Mouse (Mus musculus) hindbrain, postnatal 0 days (tissue): ENCODE results near the gene Rasal2. TPM values are rescaled to one million over a fixed set of nuclear protein-coding genes. Genes with fewer than 3 reads are reported as not detected.

ENCODE experiments used
- ATAC-seq: fragments of 200-750 bp; cut with Nextera tagmentation; 2 replicates; pipeline ENCODE4 v1.8.0; 2017; ENCODE audit warnings: mild to moderate bottlenecking, moderate TSS enrichment, moderate library complexity
- DNase-seq: peaks from one replicate; pipeline ENCODE4 v3.0.0-alpha.2; 2015; ENCODE audit warnings: low spot score
- H3K27ac ChIP-seq: fragments of 300-500 bp; sonication (generic); 2 replicates; pipeline ENCODE4 v1.5.1; 2014; ENCODE audit warnings: mild to moderate bottlenecking
- H3K27me3 ChIP-seq: fragments of 300-500 bp; sonication (generic); 2 replicates; pipeline ENCODE4 v1.6.1; 2014; ENCODE audit warnings: low read length, mixed read lengths; ENCODE audit not compliant: insufficient read depth
- H3K36me3 ChIP-seq: fragments of 300-500 bp; sonication (generic); 2 replicates; pipeline ENCODE4 v1.6.1; 2014; ENCODE audit warnings: low read length, mixed read lengths; ENCODE audit not compliant: insufficient read depth
- H3K4me1 ChIP-seq: fragments of 300-500 bp; sonication (generic); 2 replicates; pipeline ENCODE4 v1.6.1; 2014; ENCODE audit warnings: antibody characterized with exemption, low read length, mixed read lengths; ENCODE audit not compliant: insufficient read depth
- H3K4me2 ChIP-seq: fragments of 300-500 bp; sonication (generic); 2 replicates; pipeline ENCODE4 v1.6.1; 2014; ENCODE audit warnings: low read depth, mild to moderate bottlenecking, low read length, moderate library complexity, mixed read lengths
- H3K4me3 ChIP-seq: fragments of 300-500 bp; sonication (generic); 2 replicates; pipeline ENCODE4 v1.5.1; 2014; ENCODE audit warnings: low read length
- H3K9ac ChIP-seq: fragments of 300-500 bp; sonication (generic); replicated peaks from 2 replicates; pipeline ENCODE4 v1.6.1; 2014; ENCODE audit warnings: mild to moderate bottlenecking, low read length, moderate library complexity, mixed read lengths
- H3K9me3 ChIP-seq: fragments of 300-500 bp; sonication (generic); 2 replicates; pipeline ENCODE4 v1.6.1; 2016; ENCODE audit warnings: low read length, mixed read lengths
- CTCF ChIP-seq: IDR thresholded peaks from 2 replicates; pipeline ENCODE4 v1.5.1; 2016; ENCODE audit warnings: antibody characterized with exemption, control low read depth, low read depth
- WGBS: fragments of 180-500 bp; shearing (Covaris S2); extraction: QIAGEN DNeasy Blood & Tissue Kit; methylation state at CpG from one replicate; pipeline ENCODE4 v1.1.7; 2014; 5-methylcytosine and 5-hydroxymethylcytosine counted together
- polyA plus RNA-seq: library from polyadenylated mRNA; unstranded; fragments of >200 nt; fragmentation: Nextera tagmentation; extraction: Ambion mirVana; gene quantifications from 2 replicates; pipeline ENCODE4 v1.2.1, GENCODE M21; 2015
- total RNA-seq: library from RNA; depleted of rRNA; stranded (reverse); fragments of >200 nt; gene quantifications from 2 replicates; pipeline ENCODE4 v1.2.3, GENCODE M21; 2014

Rasal2 gene
- total and polyA plus RNA-seq, 2 experiments from 2014 or later, result 31.3 to 37.0 TPM

DNA sequence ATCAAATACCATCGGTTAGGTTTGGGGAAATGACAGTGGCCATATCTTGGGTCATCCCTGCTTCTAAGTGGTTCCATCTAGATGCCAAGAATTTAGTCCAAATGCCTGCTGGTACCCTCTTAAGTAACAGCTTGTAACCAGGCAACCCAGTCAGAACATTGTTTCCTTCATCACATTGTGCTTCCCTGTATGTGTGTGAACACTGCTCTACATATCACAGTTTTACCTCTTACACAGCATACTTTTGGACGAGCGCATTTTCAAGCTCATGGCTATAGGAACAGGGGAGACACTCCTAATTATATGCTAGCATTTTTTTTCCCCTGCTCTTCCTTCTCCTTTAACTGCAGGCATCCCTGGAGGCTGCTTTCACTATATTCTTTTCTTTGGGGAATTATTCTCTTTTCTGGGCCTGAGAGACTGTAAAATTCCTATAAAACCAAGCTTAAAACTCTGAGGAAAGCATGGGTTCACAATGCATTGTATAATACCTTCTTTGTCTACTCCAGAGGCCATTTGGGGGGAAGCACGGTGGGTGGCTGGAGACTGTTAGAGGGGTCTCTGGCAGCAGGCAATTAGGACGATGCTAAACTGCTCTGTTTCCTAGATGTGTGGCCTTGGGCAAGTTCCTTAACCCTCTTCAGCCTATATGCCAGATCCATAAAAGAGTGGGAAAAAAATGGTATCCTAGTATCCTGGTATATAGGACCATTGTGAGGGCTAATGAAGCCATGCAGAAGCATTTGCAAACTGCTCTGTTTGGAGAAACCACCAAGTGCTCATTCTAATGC lies 40.6 kb upstream of the Rasal2 start:
- TF ChIP-seq CTCF, result no peak
- WGBS, result 42% methylated on average over 5 of the region's 5 CpGs
- H3K27ac ChIP-seq, result no peak overlapping the region
- H3K9me3 ChIP-seq, result no peaks in the 10 kb centered on the region
- H3K4me2 ChIP-seq, result no peak overlapping the region
- DNase-seq (no peak), ATAC-seq (0 out of 2 replicates have a peak, but pooled peaks have one; percentile 33)
- H3K27me3 ChIP-seq, result no peaks in the 10 kb centered on the region
- peaks cover 9% of the 10 kb centered on the region for H3K4me1 ChIP-seq
- no peaks in the 10 kb centered on the region for H3K36me3 ChIP-seq
- no peak overlapping the region for H3K9ac ChIP-seq
- H3K4me3 ChIP-seq, result no peak overlapping the region

DNA sequence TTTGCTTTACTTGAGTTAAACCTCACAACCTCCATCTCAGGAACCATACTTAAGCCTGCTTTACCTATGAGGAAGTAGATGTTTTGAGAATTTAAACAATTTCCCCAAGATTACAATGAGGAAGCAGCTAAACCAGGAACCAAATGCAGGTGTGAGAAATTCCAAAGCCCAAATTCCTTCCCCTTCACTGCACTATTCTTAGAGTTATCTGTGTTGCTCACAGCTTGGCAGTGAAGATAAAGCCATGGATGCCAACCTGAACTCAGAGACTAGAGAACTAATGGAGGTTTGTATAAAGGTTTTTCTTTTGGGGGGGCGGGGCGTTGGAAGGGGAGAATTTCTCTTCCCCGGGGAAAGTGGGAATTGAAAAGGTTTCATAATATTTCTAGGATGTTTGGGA lies 39.9 kb upstream of the Rasal2 start:
- no peak for TF ChIP-seq CTCF
- no peak for DNase-seq
- 82% methylated on average over 3 of the region's 3 CpGs for WGBS
- H3K4me1 ChIP-seq, result peaks cover 9% of the 10 kb centered on the region
- H3K9ac ChIP-seq, result no peak overlapping the region
- no peak for ATAC-seq
- no peak overlapping the region for H3K4me2 ChIP-seq
- H3K27ac ChIP-seq, result no peak overlapping the region
- no peak overlapping the region for H3K4me3 ChIP-seq
- no peaks in the 10 kb centered on the region for H3K36me3 ChIP-seq
- no peaks in the 10 kb centered on the region for H3K27me3 ChIP-seq
- no peaks in the 10 kb centered on the region for H3K9me3 ChIP-seq

DNA sequence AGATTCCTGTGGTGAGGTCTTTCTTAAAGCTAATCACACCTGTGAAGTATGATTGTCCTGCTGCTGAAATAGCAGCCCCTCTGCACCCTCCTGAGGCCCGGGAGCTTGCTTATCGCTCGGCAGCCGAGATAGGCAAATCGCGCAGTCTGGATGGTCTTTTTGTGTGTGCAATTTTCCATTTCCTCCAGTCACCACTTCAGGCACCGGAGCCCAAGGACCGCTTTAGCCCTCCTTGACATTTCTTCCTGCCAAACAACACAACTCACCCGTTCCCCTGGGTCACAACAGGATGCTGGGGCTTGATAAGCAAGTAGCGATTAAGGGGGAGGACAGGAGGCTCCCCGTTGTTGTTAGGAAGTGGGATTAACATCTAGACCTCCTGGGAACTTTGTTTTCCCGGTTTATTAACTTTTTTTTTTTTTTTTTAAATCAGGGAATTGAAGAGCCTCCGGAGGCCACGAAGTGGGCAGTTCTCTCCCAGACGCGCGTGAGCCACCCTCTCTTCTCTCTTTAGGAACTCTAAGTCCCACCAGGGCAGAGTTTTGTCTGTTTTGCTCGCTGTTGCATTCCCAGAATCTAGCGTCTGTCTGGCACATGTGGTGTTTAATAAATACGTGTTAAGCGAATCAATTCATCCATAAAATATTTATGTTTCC lies 37.7 kb upstream of the Rasal2 start:
- H3K9ac ChIP-seq, result 0 out of 2 replicates have a peak overlapping the region, but pooled peaks have one; percentile 28
- WGBS, result 15% methylated on average over 21 of the region's 21 CpGs
- peak overlapping the region; percentile 21 for H3K4me3 ChIP-seq
- no peaks in the 10 kb centered on the region for H3K36me3 ChIP-seq
- no peak for DNase-seq
- TF ChIP-seq CTCF, result no peak
- H3K27me3 ChIP-seq, result no peaks in the 10 kb centered on the region
- peaks cover 9% of the 10 kb centered on the region for H3K4me1 ChIP-seq
- no peak for ATAC-seq
- peak overlapping the region; percentile 49 for H3K4me2 ChIP-seq
- no peaks in the 10 kb centered on the region for H3K9me3 ChIP-seq
- no peak overlapping the region for H3K27ac ChIP-seq

DNA sequence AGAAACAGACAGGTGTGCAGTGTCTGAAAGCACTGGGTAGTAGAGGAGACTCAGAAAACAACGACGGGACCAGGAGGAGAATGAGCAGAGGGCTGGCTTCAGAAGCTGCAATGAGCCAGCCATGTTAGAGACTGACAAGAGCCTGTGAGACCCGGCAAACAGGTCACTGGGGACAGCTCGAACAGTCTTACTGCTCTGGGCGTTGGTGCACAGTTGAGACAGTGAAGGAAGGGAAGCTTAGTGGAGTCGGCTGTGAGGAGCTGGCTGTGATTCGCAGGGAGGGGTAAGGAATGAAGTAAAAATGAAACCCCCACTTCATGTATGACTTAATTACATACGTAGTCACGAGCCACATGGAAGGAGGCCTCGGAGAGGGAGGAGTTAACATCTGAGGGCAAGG lies 37.1 kb upstream of the Rasal2 start:
- Histone ChIP-seq H3K9me3 (no peaks in the 10 kb centered on the region), H3K27me3 (no peaks in the 10 kb centered on the region), H3K9ac (no peak overlapping the region), H3K4me3 (peak overlapping the region; percentile 21), H3K4me1 (peaks cover 9% of the 10 kb centered on the region), H3K36me3 (no peaks in the 10 kb centered on the region), H3K4me2 (peak overlapping the region; percentile 49), H3K27ac (no peak overlapping the region)
- ATAC-seq, result no peak
- no peak for DNase-seq
- no peak for TF ChIP-seq CTCF
- WGBS, result 17% methylated on average over 10 of the region's 10 CpGs

DNA sequence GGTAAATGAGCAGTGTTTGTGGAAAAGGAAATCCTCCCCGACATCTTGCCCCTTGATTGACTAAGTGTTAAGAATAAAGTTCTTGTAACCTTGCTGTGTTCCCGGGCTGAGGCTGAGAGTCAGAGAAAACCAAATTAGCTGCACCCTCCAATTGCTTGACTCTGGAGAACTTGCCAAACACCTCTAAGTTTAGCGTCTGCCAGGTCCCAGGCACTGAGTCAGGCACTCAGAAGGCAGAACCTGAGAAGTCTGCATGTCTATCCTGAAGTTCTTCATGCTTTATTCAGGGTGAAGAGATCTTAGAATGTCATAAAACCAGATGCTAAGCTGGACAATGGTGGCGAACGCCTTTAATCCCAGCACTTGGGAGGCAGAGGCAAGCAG lies 36.4 kb upstream of the Rasal2 start:
- ATAC-seq, result no peak

DNA sequence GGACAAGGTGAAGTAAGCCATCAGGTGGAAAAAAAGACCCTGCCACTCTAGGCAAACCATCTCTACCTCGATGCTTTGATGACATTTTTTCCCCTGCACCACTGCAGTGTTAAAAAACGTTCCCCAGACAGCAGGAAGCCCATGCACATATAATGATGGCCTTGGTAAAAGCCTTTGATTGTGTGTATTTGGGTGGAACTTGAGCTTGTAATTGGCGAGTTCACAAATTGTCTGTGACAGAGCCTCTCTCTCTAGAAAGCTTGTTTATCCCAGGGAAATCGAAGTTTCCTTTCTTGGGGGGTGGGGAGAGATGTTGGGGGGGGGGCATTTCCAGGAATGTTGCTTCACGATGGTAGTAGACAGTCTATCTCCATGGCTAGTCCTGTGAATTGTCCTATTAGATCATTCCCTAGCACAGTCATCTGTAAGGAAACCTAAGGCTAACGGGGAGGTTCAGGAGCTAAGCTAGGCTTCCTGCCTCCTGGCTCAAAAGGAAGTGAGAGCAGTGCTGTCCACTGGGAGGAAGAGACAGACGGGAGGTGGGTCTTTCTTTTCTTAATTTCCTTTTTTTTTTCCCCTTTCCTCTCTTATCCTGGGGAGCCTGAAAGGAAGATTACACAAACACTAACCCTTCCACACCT lies 35.9 kb upstream of the Rasal2 start:
- DNase-seq (no peak), ATAC-seq (no peak)
- H3K27me3 ChIP-seq, result no peaks in the 10 kb centered on the region
- no peaks in the 10 kb centered on the region for H3K36me3 ChIP-seq
- no peak overlapping the region for H3K27ac ChIP-seq
- H3K9ac ChIP-seq, result no peak overlapping the region
- no peak overlapping the region for H3K4me2 ChIP-seq
- H3K9me3 ChIP-seq, result no peaks in the 10 kb centered on the region
- no peak for TF ChIP-seq CTCF
- 36% methylated on average over 7 of the region's 7 CpGs for WGBS
- no peak overlapping the region for H3K4me3 ChIP-seq
- peaks cover 9% of the 10 kb centered on the region for H3K4me1 ChIP-seq

More for the DNA sequence above, 36.4 kb upstream of the Rasal2 start:
- peaks cover 9% of the 10 kb centered on the region for H3K4me1 ChIP-seq
- no peak for DNase-seq
- no peaks in the 10 kb centered on the region for H3K9me3 ChIP-seq
- H3K4me3 ChIP-seq, result no peak overlapping the region
- no peak for TF ChIP-seq CTCF
- WGBS, result 77% methylated on average over 5 of the region's 5 CpGs
- H3K9ac ChIP-seq, result no peak overlapping the region
- H3K36me3 ChIP-seq, result no peaks in the 10 kb centered on the region
- H3K4me2 ChIP-seq, result no peak overlapping the region
- H3K27me3 ChIP-seq, result no peaks in the 10 kb centered on the region
- H3K27ac ChIP-seq, result no peak overlapping the region
